Mouse (Mus musculus): Measurements from ENCODE around the gene Nkapd1. TPM values are rescaled to one million over a fixed set of nuclear protein-coding genes. Genes with fewer than 3 reads are reported as not detected.
"Not testable (repeated sequence)": the region's sequence is repeated elsewhere in the genome, so short reads cannot be mapped to it uniquely, and the experiment has no call there.

Gene Nkapd1
- polyA plus RNA-seq, 1 experiment: 4.0 TPM

DNA sequence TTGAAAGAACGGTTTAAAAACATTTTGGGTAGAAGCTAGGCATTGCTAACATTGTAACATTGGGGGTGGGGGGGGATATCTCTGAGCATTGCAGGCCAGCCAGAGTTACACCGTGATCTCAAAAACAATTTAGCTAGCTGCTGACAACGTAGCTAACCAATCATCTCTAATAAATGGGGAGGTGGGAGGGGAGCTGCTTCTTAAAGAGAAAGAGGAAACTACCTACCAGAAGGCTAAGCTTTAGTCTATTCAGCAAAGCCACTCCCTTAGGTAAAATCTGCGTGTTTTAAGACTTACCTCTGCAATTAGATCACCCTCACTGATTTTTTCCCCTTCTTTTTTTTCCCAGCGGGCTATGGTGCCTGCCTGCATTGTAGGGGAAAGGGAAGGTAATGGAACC is 41.1 kb upstream of the Nkapd1 start:
- Histone ChIP-seq H3K4me3 (ENCODE audit: extremely low read depth, insufficient read depth, insufficient read length) (peak overlapping the region; percentile 98), H3K27ac (ENCODE audit: insufficient read depth, low read length) (no peak overlapping the region)
- WGBS: 17% methylated on average over 5 of the region's 5 CpGs

DNA sequence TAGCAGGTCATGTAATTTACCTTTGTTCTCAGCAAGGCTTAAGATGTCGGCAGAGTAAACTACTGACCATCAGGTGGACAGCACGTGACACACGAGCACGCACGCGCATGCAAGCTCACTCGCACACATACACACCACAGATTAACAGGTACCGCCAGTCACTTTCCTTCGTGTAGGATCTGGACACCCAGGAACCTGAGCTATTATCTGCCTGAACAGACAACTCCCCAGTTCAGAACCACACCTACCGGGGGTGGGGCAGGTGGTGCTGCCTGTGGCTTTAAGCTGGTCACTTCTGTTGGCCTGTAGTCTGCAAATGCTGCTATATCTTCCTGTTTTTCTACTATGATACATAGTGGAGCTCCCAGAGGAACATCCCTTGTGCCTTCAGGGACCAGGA is 33.2 kb upstream of the Nkapd1 start:
- DNase-seq (ENCODE audit: low read depth in 1 of 2, low spot score in 2 of 2): no peak
- TF ChIP-seq CTCF (IDR thresholded peaks at IDR 0.05; ENCODE audit: extremely low read depth, insufficient read depth, insufficient read length, insufficient replicate concordance): no peak
- Histone ChIP-seq H3K4me1 (ENCODE audit: control insufficient read depth, insufficient read depth, insufficient read length) (no peaks in the 10 kb centered on the region), H3K27ac (ENCODE audit: insufficient read depth, low read length) (no peak overlapping the region), H3K4me3 (ENCODE audit: extremely low read depth, insufficient read depth, insufficient read length) (no peak overlapping the region), H3K36me3 (ENCODE audit: control insufficient read depth, insufficient read depth, low read length) (peaks cover 30% of the 10 kb centered on the region), H3K27me3 (ENCODE audit: control insufficient read depth, insufficient read depth, low read length) (no peaks in the 10 kb centered on the region)
- WGBS: 96% methylated on average over 10 of the region's 10 CpGs

More for the DNA sequence above, 41.1 kb upstream of the Nkapd1 start:
- TF ChIP-seq CTCF (IDR thresholded peaks at IDR 0.05; ENCODE audit: extremely low read depth, insufficient read depth, insufficient read length, insufficient replicate concordance): no peak
- no peak for TF ChIP-seq POLR2A (IDR thresholded peaks at IDR 0.05; ENCODE audit: low read depth, low read length)
- H3K36me3 ChIP-seq (ENCODE audit: control insufficient read depth, insufficient read depth, low read length): peaks cover 5% of the 10 kb centered on the region; the same call in 1 of the 2 replicates
- no peaks in the 10 kb centered on the region for H3K27me3 ChIP-seq (ENCODE audit: control insufficient read depth, insufficient read depth, low read length)
- peaks cover 6% of the 10 kb centered on the region for H3K4me1 ChIP-seq (ENCODE audit: control insufficient read depth, insufficient read depth, insufficient read length)
- DNase-seq (ENCODE audit: low read depth in 1 of 2, low spot score in 2 of 2): no peak

DNA sequence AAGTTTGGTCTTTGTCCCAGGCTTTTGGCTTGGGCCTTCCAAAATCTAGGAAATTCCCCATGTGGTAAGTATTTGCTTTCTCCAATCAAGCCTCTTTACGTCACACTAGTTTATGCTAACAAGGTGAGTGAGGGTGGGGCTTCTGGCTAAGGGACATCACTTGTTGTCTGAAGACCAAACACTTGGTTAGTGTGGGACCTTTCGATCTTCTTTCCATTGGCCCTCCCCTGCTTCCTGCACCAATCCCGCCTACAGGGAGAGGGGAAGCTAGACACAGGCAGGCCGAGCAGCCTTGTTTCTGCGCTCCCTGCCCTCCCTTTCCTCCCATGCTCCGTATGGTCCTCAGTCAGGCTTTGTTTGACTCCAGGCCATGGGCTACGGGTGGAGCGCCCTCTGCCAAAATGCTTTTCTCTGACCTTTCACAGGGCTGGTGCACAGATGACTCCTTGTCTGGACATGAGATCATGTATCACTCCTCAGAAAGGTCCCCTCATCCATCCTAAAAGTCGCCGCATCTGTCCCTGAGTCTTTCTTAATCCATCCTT is 29.6 kb upstream of the Nkapd1 start:
- H3K36me3 ChIP-seq (ENCODE audit: control insufficient read depth, insufficient read depth, low read length): peaks cover 42% of the 10 kb centered on the region
- WGBS: 95% methylated on average over 10 of the region's 10 CpGs
- no peak for DNase-seq (ENCODE audit: low read depth in 1 of 2, low spot score in 2 of 2)

DNA sequence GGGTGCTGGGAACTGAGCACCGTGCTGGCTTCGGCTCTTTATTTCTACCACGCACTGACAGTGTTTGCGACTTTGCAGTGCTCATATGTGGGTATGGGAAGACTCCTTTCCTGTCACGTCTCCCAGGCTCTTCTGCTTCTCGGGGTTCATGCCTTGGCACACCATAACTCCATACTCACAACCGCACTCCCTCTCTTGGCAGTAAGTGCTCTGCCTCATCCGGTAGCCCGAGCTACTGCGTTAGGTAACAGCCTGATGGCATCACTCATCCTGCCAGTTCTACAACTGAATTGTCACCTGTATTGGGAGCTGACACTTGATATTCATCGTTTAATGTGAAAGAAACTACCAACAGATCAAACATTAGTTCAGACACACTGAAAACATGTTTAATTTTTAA is 17.0 kb upstream of the Nkapd1 start:
- TF ChIP-seq CTCF (IDR thresholded peaks at IDR 0.05; ENCODE audit: extremely low read depth, insufficient read depth, insufficient read length, insufficient replicate concordance): no peak
- TF ChIP-seq POLR2A (IDR thresholded peaks at IDR 0.05; ENCODE audit: low read depth, low read length): no peak
- WGBS: 95% methylated on average over 11 of the region's 11 CpGs
- Histone ChIP-seq H3K27ac (ENCODE audit: insufficient read depth, low read length) (no peak overlapping the region), H3K36me3 (ENCODE audit: control insufficient read depth, insufficient read depth, low read length) (peaks cover 8% of the 10 kb centered on the region), H3K4me1 (ENCODE audit: control insufficient read depth, insufficient read depth, insufficient read length) (no peaks in the 10 kb centered on the region), H3K4me3 (ENCODE audit: extremely low read depth, insufficient read depth, insufficient read length) (no peak overlapping the region), H3K27me3 (ENCODE audit: control insufficient read depth, insufficient read depth, low read length) (no peaks in the 10 kb centered on the region)
- no peak for DNase-seq (ENCODE audit: low read depth in 1 of 2, low spot score in 2 of 2)

More for the DNA sequence above, 29.6 kb upstream of the Nkapd1 start:
- H3K4me3 ChIP-seq (ENCODE audit: extremely low read depth, insufficient read depth, insufficient read length): no peak overlapping the region
- no peak for TF ChIP-seq POLR2A (IDR thresholded peaks at IDR 0.05; ENCODE audit: low read depth, low read length)
- no peak for TF ChIP-seq CTCF (IDR thresholded peaks at IDR 0.05; ENCODE audit: extremely low read depth, insufficient read depth, insufficient read length, insufficient replicate concordance)
- H3K27ac ChIP-seq (ENCODE audit: insufficient read depth, low read length): no peak overlapping the region
- H3K4me1 ChIP-seq (ENCODE audit: control insufficient read depth, insufficient read depth, insufficient read length): no peaks in the 10 kb centered on the region
- H3K27me3 ChIP-seq (ENCODE audit: control insufficient read depth, insufficient read depth, low read length): no peaks in the 10 kb centered on the region

DNA sequence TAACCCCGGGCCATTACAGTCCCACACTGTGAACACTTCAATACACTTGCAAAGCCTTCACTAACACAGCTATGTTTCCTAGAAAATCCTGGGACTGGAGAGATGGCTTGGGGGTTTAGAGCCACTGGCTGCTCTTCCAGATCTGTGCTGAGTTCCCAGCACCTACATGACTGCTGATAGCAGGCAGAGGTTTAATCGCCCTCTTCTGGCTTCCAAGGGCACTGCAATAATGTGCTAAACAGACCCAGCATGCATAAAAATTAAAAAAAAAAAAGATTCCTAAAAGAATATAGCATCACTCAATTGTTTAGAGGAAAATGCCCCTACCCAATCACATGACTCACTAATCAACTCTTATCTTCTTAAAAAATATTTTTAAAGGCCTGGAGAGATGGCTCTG is 15.8 kb upstream of the Nkapd1 start:
- H3K4me1 ChIP-seq (ENCODE audit: control insufficient read depth, insufficient read depth, insufficient read length): no peaks in the 10 kb centered on the region
- peaks cover 3% of the 10 kb centered on the region; the same call in 1 of the 2 replicates for H3K36me3 ChIP-seq (ENCODE audit: control insufficient read depth, insufficient read depth, low read length)
- no peak for DNase-seq (ENCODE audit: low read depth in 1 of 2, low spot score in 2 of 2)
- WGBS: 64% methylated on average over 2 of the region's 2 CpGs
- no peak overlapping the region for H3K4me3 ChIP-seq (ENCODE audit: extremely low read depth, insufficient read depth, insufficient read length)
- H3K27me3 ChIP-seq (ENCODE audit: control insufficient read depth, insufficient read depth, low read length): no peaks in the 10 kb centered on the region
- no peak overlapping the region for H3K27ac ChIP-seq (ENCODE audit: insufficient read depth, low read length)
- TF ChIP-seq POLR2A (IDR thresholded peaks at IDR 0.05; ENCODE audit: low read depth, low read length) (no peak), CTCF (IDR thresholded peaks at IDR 0.05; ENCODE audit: extremely low read depth, insufficient read depth, insufficient read length, insufficient replicate concordance) (peak; percentile 17; the same call in 1 of the 2 replicates)

DNA sequence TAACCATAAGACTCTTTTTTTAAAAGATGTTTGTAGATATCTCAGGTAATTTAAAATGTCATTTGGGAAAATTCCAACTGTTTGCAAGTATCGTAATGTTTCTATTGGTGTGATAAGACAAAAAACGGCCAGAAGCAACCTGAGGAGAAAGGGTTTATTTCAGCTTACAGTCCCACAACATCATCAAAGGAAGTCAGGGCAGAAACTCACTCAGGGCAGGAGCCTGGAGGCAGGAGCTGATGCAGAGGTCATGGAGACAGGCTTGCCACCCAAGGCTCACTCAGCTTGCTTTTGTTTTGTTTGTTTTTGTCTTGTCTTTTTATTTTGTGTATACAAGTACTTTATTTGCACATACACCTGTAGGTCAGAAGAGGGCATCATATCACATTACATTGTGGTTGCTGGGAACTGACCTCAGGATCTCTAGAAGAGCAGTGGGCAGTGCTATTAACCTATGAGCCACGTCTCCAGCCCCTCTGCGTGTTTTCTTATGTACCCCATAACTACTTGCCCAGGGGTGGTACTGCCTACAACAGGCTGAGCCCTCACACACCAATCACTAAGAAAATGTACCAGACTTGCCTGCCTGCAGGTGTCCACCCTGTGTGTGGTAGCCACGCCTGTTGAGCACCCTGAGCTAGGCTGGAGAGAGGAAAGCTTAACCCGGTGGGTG is 14.9 kb upstream of the Nkapd1 start:
- H3K27me3 ChIP-seq (ENCODE audit: control insufficient read depth, insufficient read depth, low read length): no peaks in the 10 kb centered on the region
- 85% methylated on average over 6 of the region's 6 CpGs for WGBS
- no peak overlapping the region for H3K4me3 ChIP-seq (ENCODE audit: extremely low read depth, insufficient read depth, insufficient read length)
- TF ChIP-seq POLR2A (IDR thresholded peaks at IDR 0.05; ENCODE audit: low read depth, low read length) (no peak), CTCF (IDR thresholded peaks at IDR 0.05; ENCODE audit: extremely low read depth, insufficient read depth, insufficient read length, insufficient replicate concordance) (no peak)
- peaks cover 3% of the 10 kb centered on the region; the same call in 1 of the 2 replicates for H3K36me3 ChIP-seq (ENCODE audit: control insufficient read depth, insufficient read depth, low read length)
- no peaks in the 10 kb centered on the region for H3K4me1 ChIP-seq (ENCODE audit: control insufficient read depth, insufficient read depth, insufficient read length)
- DNase-seq (ENCODE audit: low read depth in 1 of 2, low spot score in 2 of 2): no peak
- H3K27ac ChIP-seq (ENCODE audit: insufficient read depth, low read length): no peak overlapping the region

DNA sequence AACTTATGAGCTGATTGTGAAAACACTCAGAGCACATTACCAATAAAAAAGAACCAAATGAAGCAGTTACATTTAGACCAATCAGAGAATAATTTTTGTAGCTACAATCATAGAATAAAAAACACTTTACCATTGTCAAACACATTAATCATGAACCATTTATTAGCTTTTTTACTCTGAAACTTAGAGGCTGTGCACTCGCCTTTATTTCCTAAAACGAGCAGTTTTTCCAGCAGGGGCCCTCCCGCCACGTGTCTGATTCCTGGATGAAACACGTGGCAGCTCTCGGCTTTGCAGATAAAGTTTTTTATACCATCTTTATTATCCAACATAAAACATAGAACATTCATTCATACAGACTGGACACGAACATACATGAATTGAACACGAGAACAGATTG is 13.6 kb upstream of the Nkapd1 start:
- not testable (repeated sequence) for H3K4me1 ChIP-seq (ENCODE audit: control insufficient read depth, insufficient read depth, insufficient read length); H3K36me3 ChIP-seq (ENCODE audit: control insufficient read depth, insufficient read depth, low read length); H3K4me3 ChIP-seq (ENCODE audit: extremely low read depth, insufficient read depth, insufficient read length); DNase-seq (ENCODE audit: low read depth in 1 of 2, low spot score in 2 of 2); H3K27me3 ChIP-seq (ENCODE audit: control insufficient read depth, insufficient read depth, low read length); H3K27ac ChIP-seq (ENCODE audit: insufficient read depth, low read length)
- WGBS: 92% methylated on average over 6 of the region's 8 CpGs

Data from spleen, adult 2 months (tissue).